In the genomic region with DNA sequence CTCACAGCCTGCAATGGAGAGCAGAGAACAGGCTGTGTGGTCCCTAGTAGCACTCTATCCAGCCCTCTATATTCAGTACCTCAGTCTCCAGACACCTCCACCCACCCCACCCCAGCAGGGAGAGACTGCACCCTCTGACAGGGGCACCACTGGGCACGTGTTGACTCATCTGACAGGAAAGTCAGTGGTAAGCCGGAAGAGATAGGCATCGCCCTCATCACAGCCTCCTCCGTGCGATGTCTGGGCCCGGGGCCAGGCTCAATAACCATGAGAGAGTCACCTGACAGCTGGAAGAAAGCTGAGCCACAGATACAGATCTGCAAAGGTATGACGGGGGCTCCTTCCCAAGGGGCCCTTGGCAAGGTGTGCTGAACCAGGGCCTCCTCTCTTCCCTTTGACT, we compare ENCODE assay signal across 10 mouse cellular contexts. TPM values are rescaled to one million over a fixed set of nuclear protein-coding genes. Genes with fewer than 3 reads are reported as not detected.
DNase-seq lines count a peak whose midpoint lies in the region; ATAC-seq lines count a peak whose summit lies in the region.
"Had no signal": no experiment of that assay in that cellular context is flagged by ENCODE, and none has a peak within 500 bp of the region (broad histone marks: within the 10 kb centered on the region; RNA-seq: fewer than 3 reads in every experiment).

No protein-coding gene starts in this region.

- no peak overlapping the region for H3K27ac ChIP-seq in heart, embryonic 10.5 days
- H3K27ac ChIP-seq: neural tube, embryonic 13.5 days had no signal

- H3K4me1 ChIP-seq in heart, embryonic 10.5 days, result peaks cover 31% of the 10 kb centered on the region

- peaks cover 12% of the 10 kb centered on the region; the same call in 1 of the 2 replicates for H3K27me3 ChIP-seq in heart, embryonic 10.5 days (ENCODE audit: insufficient read depth, poor library complexity, severe bottlenecking)
- H3K27me3 ChIP-seq: neural tube, embryonic 13.5 days had no signal

- DNase-seq in kidney, adult 18-20 months, result peak; percentile 30
- DNase-seq in kidney, postnatal 14 days, result no peak
- DNase-seq in lung, postnatal 10 days, result peak; percentile 78
- peak; percentile 89 for DNase-seq in thymus, postnatal 14 days
- DNase-seq in layer of hippocampus, adult 11-12 months (ENCODE audit: low spot score), result no peak
- no peak for DNase-seq in cerebellum, postnatal 25 days
- DNase-seq in heart, embryonic 10.5 days (ENCODE audit: low spot score), result no peak
- DNase-seq: layer of hippocampus, postnatal 36 days had no signal

- peak; percentile 73 to 81 for ATAC-seq in hematopoietic stem cell, adult 5-6 weeks (replicated peaks in 1 of 2; ENCODE audit: insufficient read depth in 1 of 2, low FRiP score in 2 of 2, low TSS enrichment in 1 of 2, low read depth in 1 of 2, poor library complexity in 2 of 2, severe bottlenecking in 2 of 2)

- no peaks in the 10 kb centered on the region for H3K36me3 ChIP-seq in heart, embryonic 10.5 days
- H3K36me3 ChIP-seq: neural tube, embryonic 13.5 days had no signal

- H3K4me3 ChIP-seq in heart, embryonic 10.5 days, result no peak overlapping the region
- H3K4me3 ChIP-seq: neural tube, embryonic 13.5 days had no signal

- no peaks in the 10 kb centered on the region for H3K9me3 ChIP-seq in heart, embryonic 10.5 days
- H3K9me3 ChIP-seq: neural tube, embryonic 13.5 days had no signal

- 80% methylated on average over 7 of the region's 7 CpGs for WGBS in heart, embryonic 10.5 days

RNA-seq across cellular contexts. Expression of a gene that starts 40.8 kb away (rescaled TPM):
- 9.6 and 11.1 TPM in 2 replicates for total RNA-seq in hematopoietic stem cell, adult 5-6 weeks (2017)
- polyA plus RNA-seq in heart, embryonic 10.5 days (2016; fragmentation: Nextera tagmentation; extraction: Ambion mirVana), result 0.28 and 0.48 TPM in 2 replicates

RNA-seq across cellular contexts. Expression of a gene that starts 41.0 kb away (rescaled TPM):
- total RNA-seq in hematopoietic stem cell, adult 5-6 weeks (2017), result 0.50 TPM in 1 of 2 replicates, not detected in the other
- 5.4 and 5.9 TPM in 2 replicates for polyA plus RNA-seq in heart, embryonic 10.5 days (2016; fragmentation: Nextera tagmentation; extraction: Ambion mirVana)

Comparison
In these comparisons a context has a peak if more than half of its experiments do, and no peak if none do; other contexts are left out.
1. DNase-seq: peak in kidney, adult 18-20 months (single experiment), lung, postnatal 10 days (single experiment) and thymus, postnatal 14 days (single experiment); none in kidney, postnatal 14 days (single experiment), layer of hippocampus, adult 11-12 months (single experiment), cerebellum, postnatal 25 days (0 of 2) and heart, embryonic 10.5 days (single experiment).